Mouse (Mus musculus) limb, embryonic 10.5 days (tissue): ENCODE results near the gene Cyp4a29. TPM values are rescaled to one million over a fixed set of nuclear protein-coding genes. Genes with fewer than 3 reads are reported as not detected.
"Not testable (repeated sequence)": the region's sequence is repeated elsewhere in the genome, so short reads cannot be mapped to it uniquely, and the experiment has no call there.

Experiments used
- DNase-seq: peaks from one replicate; pipeline ENCODE4 v3.0.0-alpha.2; 2017; ENCODE audit warnings: low spot score
- H3K27ac ChIP-seq: fragments of 300-500 bp; sonication (generic); 2 replicates; pipeline ENCODE4 v1.5.1; 2016; ENCODE audit warnings: mild to moderate bottlenecking
- H3K27me3 ChIP-seq: fragments of 300-500 bp; sonication (generic); 2 replicates; pipeline ENCODE4 v1.6.1; 2016; ENCODE audit warnings: low read depth, mild to moderate bottlenecking; ENCODE audit not compliant: poor library complexity, severe bottlenecking
- H3K36me3 ChIP-seq: fragments of 300-500 bp; sonication (generic); 2 replicates; pipeline ENCODE4 v1.6.1; 2016; ENCODE audit warnings: mild to moderate bottlenecking, moderate library complexity
- H3K4me1 ChIP-seq: fragments of 300-500 bp; sonication (generic); 2 replicates; pipeline ENCODE4 v1.6.1; 2016
- H3K4me3 ChIP-seq: fragments of 300-500 bp; sonication (generic); 2 replicates; pipeline ENCODE4 v1.5.1; 2016; ENCODE audit warnings: mild to moderate bottlenecking, moderate library complexity
- H3K9me3 ChIP-seq: fragments of 300-500 bp; sonication (generic); replicated peaks from 2 replicates; pipeline ENCODE4 v1.6.1; 2016; ENCODE audit warnings: mild to moderate bottlenecking
- WGBS: fragments of 180-500 bp; shearing (Covaris S2); methylation state at CpG from one replicate; pipeline ENCODE4 v1.1.7; 2016; 5-methylcytosine and 5-hydroxymethylcytosine counted together
- polyA plus RNA-seq: library from polyadenylated mRNA; unstranded; fragments of >200 nt; fragmentation: Nextera tagmentation; extraction: Ambion mirVana; gene quantifications from 2 replicates; pipeline ENCODE4 v1.2.1, GENCODE M21; 2016

The Cyp4a29 gene
- not detected in 2 replicates for polyA plus RNA-seq

- Histone ChIP-seq H3K4me3 (no peak within 1 kb of the TSS), H3K4me1 (no peaks in the 10 kb centered on the region), H3K9me3 (no peaks in the 10 kb centered on the region), H3K27me3 (no peaks in the 10 kb centered on the region), H3K36me3 (no peaks in the 10 kb centered on the region), H3K27ac (no peak within 1 kb of the TSS)
- WGBS: 84% methylated on average over 3 of the region's 3 CpGs
- no peak for DNase-seq
Observed at GRCm38 (mm10) chr4:115241784-115242183, at the start of gene Cyp4a29. Cyp4a29 (plus strand) TSS chr4:115242084.

GRCm38 (mm10) chr4:115232901-115233300 lies 9.0 kb upstream of the Cyp4a29 start:
- 95% methylated on average over 2 of the region's 2 CpGs for WGBS

GRCm38 (mm10) chr4:115236462-115237096 lies 5.3 kb upstream of the Cyp4a29 start:
- no peaks in the 10 kb centered on the region for H3K4me1 ChIP-seq
- H3K36me3 ChIP-seq: no peaks in the 10 kb centered on the region
- DNase-seq: no peak
- H3K27ac ChIP-seq: no peak overlapping the region
- no peaks in the 10 kb centered on the region for H3K27me3 ChIP-seq
- H3K4me3 ChIP-seq: no peak overlapping the region
- H3K9me3 ChIP-seq: no peaks in the 10 kb centered on the region
- WGBS: 85% methylated on average over 1 of the region's 1 CpGs

More at GRCm38 (mm10) chr4:115232901-115233300, 9.0 kb upstream of the Cyp4a29 start:
- H3K4me3 ChIP-seq, H3K36me3 ChIP-seq, H3K27me3 ChIP-seq, H3K27ac ChIP-seq, H3K9me3 ChIP-seq, H3K4me1 ChIP-seq, DNase-seq: not testable (repeated sequence)

GRCm38 (mm10) chr4:115264687-115265569 lies 23.0 kb downstream of the Cyp4a29 start:
- WGBS: 84% methylated on average over 3 of the region's 4 CpGs
- not testable (repeated sequence) for H3K4me1 ChIP-seq, H3K27ac ChIP-seq, H3K4me3 ChIP-seq, H3K27me3 ChIP-seq, H3K9me3 ChIP-seq, H3K36me3 ChIP-seq, DNase-seq

GRCm38 (mm10) chr4:115278215-115278982 lies 36.5 kb downstream of the Cyp4a29 start:
- 97% methylated on average over 2 of the region's 3 CpGs for WGBS
- not testable (repeated sequence) for H3K27ac ChIP-seq

GRCm38 (mm10) chr4:115280342-115280741 lies 38.5 kb downstream of the Cyp4a29 start:
- Histone ChIP-seq H3K27ac (no peak overlapping the region), H3K9me3 (no peaks in the 10 kb centered on the region), H3K27me3 (no peaks in the 10 kb centered on the region), H3K4me3 (peak overlapping the region; percentile 55), H3K4me1 (0 out of 2 replicates have a peak, but pooled peaks cover 4% of the 10 kb centered on the region), H3K36me3 (no peaks in the 10 kb centered on the region)
- DNase-seq: no peak

More at GRCm38 (mm10) chr4:115278215-115278982, 36.5 kb downstream of the Cyp4a29 start:
- H3K27me3 ChIP-seq, H3K4me3 ChIP-seq, DNase-seq, H3K4me1 ChIP-seq, H3K36me3 ChIP-seq, H3K9me3 ChIP-seq: not testable (repeated sequence)

- not testable (repeated sequence) for H3K27me3 ChIP-seq, DNase-seq, H3K36me3 ChIP-seq, H3K4me1 ChIP-seq, H3K9me3 ChIP-seq
- Histone ChIP-seq H3K27ac (peak overlapping the region; percentile 86), H3K4me3 (peak overlapping the region; percentile 55)
- whole genome bisulfite sequencing: 24% methylated on average over 10 of the region's 10 CpGs
Observed at GRCm38 (mm10) chr4:115280779-115281178, 38.9 kb downstream of the Cyp4a29 start.

- WGBS: 18% methylated on average over 23 of the region's 23 CpGs
- H3K27me3 ChIP-seq, H3K9me3 ChIP-seq, H3K4me1 ChIP-seq, H3K36me3 ChIP-seq, DNase-seq: not testable (repeated sequence)
- Histone ChIP-seq H3K4me3 (peak overlapping the region; percentile 55), H3K27ac (peak overlapping the region; percentile 86)
Observed at GRCm38 (mm10) chr4:115281231-115281767, 39.4 kb downstream of the Cyp4a29 start.

- H3K27me3 ChIP-seq, H3K4me1 ChIP-seq, H3K27ac ChIP-seq, H3K4me3 ChIP-seq, DNase-seq, H3K9me3 ChIP-seq, H3K36me3 ChIP-seq: not testable (repeated sequence)
Observed at GRCm38 (mm10) chr4:115298746-115299145, 56.9 kb downstream of the Cyp4a29 start, which contains the start of gene Cyp4a12a. Cyp4a12a (plus strand) TSS chr4:115299046.

Other genes with a start within 250 kb of the Cyp4a29 start
- 16.9 and 19.8 TPM in 2 replicates for gene Stil, start 241.9 kb upstream of the Cyp4a29 start, polyA plus RNA-seq
- 1.7 TPM in 2 replicates for gene Tal1, start 185.7 kb upstream of the Cyp4a29 start, polyA plus RNA-seq
- gene Pdzk1ip1, start 153.4 kb upstream of the Cyp4a29 start, polyA plus RNA-seq: 6.8 and 9.0 TPM in 2 replicates
- gene Cyp4x1, start 107.8 kb upstream of the Cyp4a29 start, polyA plus RNA-seq: 0.04 and 0.06 TPM in 2 replicates
- gene Cyp4a12a, start 57.0 kb downstream of the Cyp4a29 start, polyA plus RNA-seq: not detected in 2 replicates
- gene Cyp4a12b, start 169.5 kb downstream of the Cyp4a29 start, polyA plus RNA-seq: not detected in 2 replicates
- not detected in 2 replicates for gene Cyp4a30b, start 210.5 kb downstream of the Cyp4a29 start, polyA plus RNA-seq